Mouse (Mus musculus) liver, embryonic 11.5 days (tissue): ENCODE data around the gene Ddx27. TPM values are rescaled to one million over a fixed set of nuclear protein-coding genes. Genes with fewer than 3 reads are reported as not detected.
A peak's percentile ranks its signal among the peaks of the same experiment; 100 is the strongest.

Experiments used
- ATAC-seq: fragments of 200-750 bp; cut with Nextera tagmentation; replicated peaks from 2 replicates; pipeline ENCODE4 v1.8.0; 2017; ENCODE audit warnings: moderate number of reproducible peaks, mild to moderate bottlenecking, moderate TSS enrichment, moderate library complexity; ENCODE audit not compliant: low FRiP score
- DNase-seq: peaks from one replicate; pipeline ENCODE4 v3.0.0-alpha.2; 2017; ENCODE audit warnings: low spot score
- H3K27ac ChIP-seq: fragments of 300-500 bp; sonication (generic); 2 replicates; pipeline ENCODE4 v1.5.1; 2014; ENCODE audit warnings: mild to moderate bottlenecking, low read depth, low read length, control low read depth
- H3K27me3 ChIP-seq: fragments of 300-500 bp; sonication (generic); replicated peaks from 2 replicates; pipeline ENCODE4 v1.6.1; 2014; ENCODE audit warnings: low read length, mixed read lengths; ENCODE audit not compliant: control insufficient read depth, insufficient read depth
- H3K36me3 ChIP-seq: fragments of 300-500 bp; sonication (generic); 2 replicates; pipeline ENCODE4 v1.6.1; 2014; ENCODE audit warnings: mild to moderate bottlenecking, low read length, moderate library complexity, mixed read lengths; ENCODE audit not compliant: control insufficient read depth, insufficient read depth
- H3K4me1 ChIP-seq: fragments of 300-500 bp; sonication (generic); replicated peaks from 2 replicates; pipeline ENCODE4 v1.6.1; 2014; ENCODE audit warnings: low read length, mixed read lengths; ENCODE audit not compliant: control insufficient read depth, insufficient read depth
- H3K4me2 ChIP-seq: fragments of 300-500 bp; sonication (generic); 2 replicates; pipeline ENCODE4 v1.6.1; 2014; ENCODE audit warnings: mild to moderate bottlenecking, control low read depth, moderate library complexity
- H3K4me3 ChIP-seq: fragments of 300-500 bp; sonication (generic); 2 replicates; pipeline ENCODE4 v1.5.1; 2014; ENCODE audit warnings: low read depth, low read length, control low read depth
- H3K9ac ChIP-seq: fragments of 300-500 bp; sonication (generic); 2 replicates; pipeline ENCODE4 v1.6.1; 2014; ENCODE audit warnings: low read depth, low read length, control low read depth
- H3K9me3 ChIP-seq: fragments of 300-500 bp; sonication (generic); 2 replicates; pipeline ENCODE4 v1.6.1; 2016; ENCODE audit warnings: low read length, inconsistent platforms, mixed read lengths; ENCODE audit not compliant: control insufficient read depth
- WGBS: fragments of 180-500 bp; shearing (Covaris S2); extraction: QIAGEN DNeasy Blood & Tissue Kit; methylation state at CpG from one replicate; pipeline ENCODE4 v1.1.7; 2014; 5-methylcytosine and 5-hydroxymethylcytosine counted together
- polyA plus RNA-seq: library from polyadenylated mRNA; unstranded; fragments of >200 nt; fragmentation: Nextera tagmentation; extraction: Ambion mirVana; gene quantifications from 2 replicates; pipeline ENCODE4 v1.2.1, GENCODE M21; 2014

Gene Ddx27
- polyA plus RNA-seq, 1 experiment from 2014 or later: 103 TPM

DNA sequence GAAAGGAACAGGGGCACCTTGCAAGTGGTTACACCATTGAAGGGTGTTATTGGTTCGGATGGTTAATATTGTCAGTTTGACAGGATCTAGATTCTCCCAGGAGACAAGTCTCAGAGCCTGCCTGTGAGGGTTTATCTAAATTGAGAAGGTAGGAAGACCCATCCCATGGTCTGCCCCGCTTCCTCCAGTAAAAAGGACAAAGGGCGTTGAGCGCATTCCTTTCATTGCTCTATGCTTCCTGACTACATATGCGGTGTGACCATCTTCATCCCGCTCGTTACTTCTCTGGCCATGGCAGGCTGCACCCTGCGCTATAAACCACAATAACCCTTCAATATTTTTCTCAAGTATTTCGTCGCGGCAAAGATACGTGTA lies 56.3 kb downstream of the Ddx27 start:
- Histone ChIP-seq H3K27ac (peak overlapping the region; percentile 20; the same call in 1 of the 2 replicates), H3K9ac (peak overlapping the region; percentile 61; the same call in 1 of the 2 replicates), H3K4me1 (peaks cover 3% of the 10 kb centered on the region; the same call in 1 of the 2 replicates), H3K9me3 (no peaks in the 10 kb centered on the region), H3K36me3 (no peaks in the 10 kb centered on the region), H3K4me3 (peak overlapping the region; percentile 54), H3K27me3 (no peaks in the 10 kb centered on the region), H3K4me2 (peak overlapping the region; percentile 67)
- ATAC-seq (no peak), DNase-seq (no peak)
- WGBS: 20% methylated on average over 12 of the region's 12 CpGs

DNA sequence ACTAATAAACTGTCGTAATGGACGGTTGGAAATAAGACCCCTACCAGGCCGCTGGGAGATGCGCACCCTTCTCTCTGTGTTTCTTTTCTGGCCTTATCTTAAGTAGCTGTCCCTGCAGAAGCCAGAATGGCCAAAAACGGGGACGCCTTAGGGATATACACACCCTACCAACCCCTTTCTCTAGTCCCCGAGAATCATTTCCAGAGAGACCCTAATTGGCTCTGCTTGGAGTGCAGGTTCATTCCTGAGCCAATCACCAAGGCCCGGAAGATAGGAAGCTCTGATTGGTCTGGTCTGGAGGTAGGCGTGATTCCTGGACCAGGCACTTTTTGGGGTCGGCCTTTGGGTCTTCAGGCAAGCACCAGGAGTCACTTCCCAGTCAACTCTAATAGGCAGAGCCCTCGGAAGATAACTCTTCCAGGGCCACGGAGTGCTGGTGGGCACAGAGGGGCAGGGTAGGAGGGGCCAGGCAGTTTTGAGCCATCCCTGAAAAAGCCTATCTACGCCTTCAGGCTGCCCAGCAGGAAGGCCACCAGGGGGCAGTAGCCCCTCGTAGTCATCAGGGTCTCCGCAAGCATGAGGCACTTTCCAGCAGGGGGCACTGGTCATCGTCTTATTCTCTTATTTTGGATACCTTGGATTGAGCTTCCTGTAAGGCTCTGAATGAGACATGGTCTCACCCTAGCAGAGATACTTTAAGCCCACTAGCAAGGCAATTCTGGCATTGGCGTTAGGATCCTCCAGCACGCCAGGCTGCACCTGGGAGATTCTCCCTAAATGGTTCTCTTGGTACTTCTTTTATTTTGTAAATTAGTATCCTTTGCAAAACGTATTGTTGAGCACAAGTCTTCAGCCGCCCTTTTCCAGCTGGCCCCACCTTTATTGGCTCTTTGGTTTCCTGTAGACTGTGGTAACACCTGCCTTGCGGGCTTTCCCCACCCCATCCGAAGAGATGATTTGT lies 56.9 kb downstream of the Ddx27 start:
- H3K36me3 ChIP-seq: no peaks in the 10 kb centered on the region
- peak; percentile 89 for ATAC-seq
- H3K4me1 ChIP-seq: peaks cover 3% of the 10 kb centered on the region; the same call in 1 of the 2 replicates
- peak; percentile 93 for DNase-seq
- H3K9ac ChIP-seq: peak overlapping the region; percentile 61
- no peaks in the 10 kb centered on the region for H3K9me3 ChIP-seq
- peak overlapping the region; percentile 20; the same call in 1 of the 2 replicates for H3K27ac ChIP-seq
- WGBS: 9% methylated on average over 22 of the region's 22 CpGs
- peak overlapping the region; percentile 67 for H3K4me2 ChIP-seq
- no peaks in the 10 kb centered on the region for H3K27me3 ChIP-seq
- H3K4me3 ChIP-seq: peak overlapping the region; percentile 54

DNA sequence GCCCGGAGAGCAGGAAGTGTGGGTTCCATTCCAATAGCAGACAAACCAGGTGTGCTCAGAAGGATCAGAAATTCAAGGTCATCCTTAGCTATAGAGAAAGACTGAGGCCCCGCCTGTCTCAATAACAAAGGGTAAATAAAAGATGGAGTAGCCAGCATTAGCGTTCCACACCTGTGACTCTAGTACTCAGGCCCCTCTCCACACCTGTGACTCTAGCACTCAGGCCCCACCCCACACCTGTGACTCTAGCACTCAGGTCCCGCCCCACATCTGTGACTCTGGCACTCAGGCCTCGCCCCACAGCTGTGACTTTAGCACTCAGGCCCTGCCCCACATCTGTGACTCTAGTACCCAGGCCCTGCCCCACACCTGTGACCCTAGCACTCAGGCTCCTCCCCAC lies 59.6 kb downstream of the Ddx27 start:
- Histone ChIP-seq H3K4me2 (no peak overlapping the region), H3K9me3 (no peaks in the 10 kb centered on the region), H3K27ac (no peak overlapping the region), H3K4me1 (peaks cover 3% of the 10 kb centered on the region; the same call in 1 of the 2 replicates), H3K36me3 (no peaks in the 10 kb centered on the region), H3K4me3 (no peak overlapping the region), H3K9ac (no peak overlapping the region), H3K27me3 (no peaks in the 10 kb centered on the region)
- whole genome bisulfite sequencing: 75% methylated on average over 5 of the region's 5 CpGs
- ATAC-seq (no peak), DNase-seq (no peak)

GRCm38 (mm10) chr2:167076352-167076751 lies 61.4 kb downstream of the Ddx27 start:
- DNase-seq (no peak), ATAC-seq (no peak)
- WGBS: 80% methylated on average over 4 of the region's 4 CpGs
- no peak overlapping the region for H3K4me3 ChIP-seq
- H3K9ac ChIP-seq: no peak overlapping the region
- H3K27ac ChIP-seq: no peak overlapping the region
- no peak overlapping the region for H3K4me2 ChIP-seq
- no peaks in the 10 kb centered on the region for H3K27me3 ChIP-seq
- H3K9me3 ChIP-seq: no peaks in the 10 kb centered on the region
- no peaks in the 10 kb centered on the region for H3K4me1 ChIP-seq
- no peaks in the 10 kb centered on the region for H3K36me3 ChIP-seq

DNA sequence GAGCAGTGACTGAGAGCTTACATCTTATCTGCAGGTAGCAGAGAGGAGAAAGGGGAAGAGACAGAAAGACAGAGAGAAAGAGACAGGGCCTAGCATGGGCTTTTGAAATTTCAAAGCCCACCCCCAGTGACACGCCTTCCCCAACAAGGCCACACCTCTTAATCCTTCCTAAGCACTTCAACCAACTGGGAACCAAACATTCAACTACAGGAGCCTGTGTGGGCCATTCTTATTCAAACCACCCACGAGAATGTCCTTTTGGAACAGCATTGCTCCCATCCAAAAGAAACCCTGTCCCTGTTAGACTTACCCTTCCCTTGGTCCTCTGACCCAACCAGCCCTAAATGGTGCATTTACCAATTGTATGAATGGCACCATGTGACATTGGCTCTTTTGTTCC lies 61.8 kb downstream of the Ddx27 start:
- no peaks in the 10 kb centered on the region; the same call in 1 of the 2 replicates for H3K4me1 ChIP-seq
- 69% methylated on average over 2 of the region's 2 CpGs for WGBS

DNA sequence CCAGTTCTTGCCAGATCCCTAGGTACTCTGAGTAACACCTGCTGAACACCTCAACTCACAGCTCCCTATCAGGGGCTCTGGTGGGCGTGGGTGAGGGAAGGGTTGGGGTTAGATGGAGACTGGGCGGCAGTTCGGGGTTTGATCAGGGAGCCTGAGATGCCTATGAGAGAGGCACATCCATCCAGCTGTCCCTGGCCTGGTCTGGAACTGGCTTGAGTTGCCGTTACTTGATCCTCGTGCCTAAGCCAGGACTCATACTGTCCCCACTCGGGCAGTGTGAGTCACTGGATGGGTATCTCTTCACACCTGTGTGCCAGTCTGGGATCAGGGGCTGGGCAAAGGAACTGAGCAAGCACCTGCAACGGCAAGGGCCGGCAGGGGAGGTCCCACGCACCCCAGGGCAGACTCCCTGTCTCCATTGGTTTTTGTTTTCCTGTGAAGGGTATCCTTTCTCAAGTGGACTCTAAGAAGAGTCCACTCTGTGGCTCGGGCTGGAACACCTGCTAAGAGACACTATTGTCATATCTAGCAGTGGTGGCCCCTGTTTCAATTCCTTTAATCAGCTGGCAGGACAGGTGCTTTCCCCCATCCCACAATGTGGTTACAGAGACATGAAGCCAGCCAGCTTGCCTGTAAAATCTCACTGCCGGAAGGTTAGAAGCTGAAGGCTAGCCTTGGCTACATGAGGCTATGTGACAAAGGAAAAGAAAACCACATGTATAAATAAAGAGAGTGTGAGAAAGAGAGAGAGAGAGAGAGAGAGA lies 62.4 kb downstream of the Ddx27 start:
- no peak for DNase-seq
- ATAC-seq: no peak
- WGBS: 77% methylated on average over 11 of the region's 11 CpGs
- no peak overlapping the region for H3K4me3 ChIP-seq
- H3K4me2 ChIP-seq: no peak overlapping the region
- H3K9me3 ChIP-seq: no peaks in the 10 kb centered on the region
- no peaks in the 10 kb centered on the region; the same call in 1 of the 2 replicates for H3K4me1 ChIP-seq
- no peak overlapping the region for H3K27ac ChIP-seq
- no peaks in the 10 kb centered on the region for H3K27me3 ChIP-seq
- H3K36me3 ChIP-seq: no peaks in the 10 kb centered on the region
- H3K9ac ChIP-seq: no peak overlapping the region

More for the DNA sequence above, 61.8 kb downstream of the Ddx27 start:
- H3K4me3 ChIP-seq: no peak overlapping the region
- H3K27ac ChIP-seq: no peak overlapping the region
- no peaks in the 10 kb centered on the region for H3K27me3 ChIP-seq
- H3K9me3 ChIP-seq: no peaks in the 10 kb centered on the region
- DNase-seq (no peak), ATAC-seq (no peak)
- H3K9ac ChIP-seq: no peak overlapping the region
- no peaks in the 10 kb centered on the region for H3K36me3 ChIP-seq
- no peak overlapping the region for H3K4me2 ChIP-seq

GRCm38 (mm10) chr2:167078486-167078885 lies 63.5 kb downstream of the Ddx27 start:
- Histone ChIP-seq H3K4me3 (no peak overlapping the region), H3K9ac (no peak overlapping the region), H3K27me3 (no peaks in the 10 kb centered on the region), H3K4me2 (no peak overlapping the region), H3K9me3 (no peaks in the 10 kb centered on the region), H3K4me1 (no peaks in the 10 kb centered on the region; the same call in 1 of the 2 replicates), H3K36me3 (no peaks in the 10 kb centered on the region), H3K27ac (no peak overlapping the region)
- ATAC-seq (no peak), DNase-seq (no peak)
- WGBS: 33% methylated on average over 7 of the region's 7 CpGs

- Histone ChIP-seq H3K4me3 (no peak overlapping the region), H3K9ac (no peak overlapping the region), H3K4me1 (no peaks in the 10 kb centered on the region; the same call in 1 of the 2 replicates), H3K36me3 (no peaks in the 10 kb centered on the region), H3K27me3 (no peaks in the 10 kb centered on the region), H3K27ac (no peak overlapping the region), H3K9me3 (no peaks in the 10 kb centered on the region), H3K4me2 (no peak overlapping the region)
- DNase-seq (no peak), ATAC-seq (no peak)
- WGBS: 46% methylated on average over 9 of the region's 9 CpGs
Measured at GRCm38 (mm10) chr2:167078931-167079495, 64.0 kb downstream of the Ddx27 start.
